Mouse (Mus musculus): Measurements from ENCODE around the gene Rragd. TPM values are rescaled to one million over a fixed set of nuclear protein-coding genes. Genes with fewer than 3 reads are reported as not detected.

The Rragd gene
- polyA plus RNA-seq, 1 experiment from 2014 or later, result 21.2 TPM

GRCm38 (mm10) chr4:33030264-33031194 is 47.7 kb downstream of the Rragd start:
- H3K4me1 ChIP-seq, result peaks cover 11% of the 10 kb centered on the region; the same call in 1 of the 2 replicates
- H3K9me3 ChIP-seq (replicated peaks), result no peaks in the 10 kb centered on the region; the same call in 1 of the 2 replicates
- H3K27ac ChIP-seq, result peak overlapping the region; percentile 96
- no peaks in the 10 kb centered on the region for H3K27me3 ChIP-seq (ENCODE audit: low read depth, poor library complexity, severe bottlenecking)
- peak; percentile 52 for DNase-seq (ENCODE audit: low spot score)
- peak overlapping the region; percentile 83 for H3K4me3 ChIP-seq
- WGBS, result 2% methylated on average over 55 of the region's 55 CpGs
- H3K36me3 ChIP-seq, result peaks cover 20% of the 10 kb centered on the region

DNA sequence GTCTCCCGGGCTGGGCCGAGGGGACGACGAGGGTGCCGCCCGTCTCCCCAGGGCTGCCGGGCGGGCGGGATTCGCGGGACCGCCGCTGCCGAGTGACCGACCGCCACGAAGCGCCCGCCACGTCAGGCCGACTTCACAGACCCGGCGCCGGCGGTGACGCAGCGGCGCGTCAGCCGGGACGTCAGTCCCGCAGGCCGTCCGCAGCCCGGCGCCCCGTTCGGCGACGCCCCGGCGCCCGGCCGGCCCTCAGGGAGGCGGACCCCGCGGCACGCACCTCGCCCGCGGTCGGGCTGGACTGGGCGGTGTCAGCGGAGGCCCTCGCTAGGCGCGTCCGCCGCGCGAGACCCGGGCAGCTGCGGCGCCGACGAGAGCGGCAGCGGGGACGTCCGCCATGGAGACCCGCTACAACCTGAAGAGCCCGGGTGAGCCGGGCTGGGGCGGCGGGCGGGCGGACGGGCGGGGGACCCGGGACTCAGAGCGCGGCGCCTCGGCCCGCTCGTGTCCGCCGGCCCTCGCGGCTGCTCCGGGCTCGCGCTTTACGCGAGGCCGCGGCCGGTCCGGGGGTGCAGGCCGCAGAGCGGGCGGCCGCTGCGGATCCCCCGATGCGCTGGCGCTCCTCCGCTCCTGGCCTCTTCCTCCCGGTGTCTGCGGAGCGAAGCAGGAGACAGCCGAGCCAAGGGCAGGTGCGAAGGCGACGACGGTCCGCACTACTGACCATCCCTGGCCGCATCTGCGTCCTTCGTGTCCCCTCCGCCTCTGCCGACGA is 48.5 kb downstream of the Rragd start, which contains the start of gene Ube2j1:
TSS of gene Ube2j1 (plus strand) at position 222 of the 766 bp plus-strand sequence.
- H3K4me3 ChIP-seq, result peak within 1 kb of the TSS; percentile 83
- DNase-seq (ENCODE audit: low spot score), result peak; percentile 88
- under 1% methylated on average over 123 of the region's 123 CpGs for WGBS
- H3K4me1 ChIP-seq, result peaks cover 11% of the 10 kb centered on the region; the same call in 1 of the 2 replicates
- H3K36me3 ChIP-seq, result peaks cover 28% of the 10 kb centered on the region
- peak within 1 kb of the TSS; percentile 96 for H3K27ac ChIP-seq
- no peaks in the 10 kb centered on the region for H3K27me3 ChIP-seq (ENCODE audit: low read depth, poor library complexity, severe bottlenecking)
- H3K9me3 ChIP-seq (replicated peaks), result no peaks in the 10 kb centered on the region; the same call in 1 of the 2 replicates

DNA sequence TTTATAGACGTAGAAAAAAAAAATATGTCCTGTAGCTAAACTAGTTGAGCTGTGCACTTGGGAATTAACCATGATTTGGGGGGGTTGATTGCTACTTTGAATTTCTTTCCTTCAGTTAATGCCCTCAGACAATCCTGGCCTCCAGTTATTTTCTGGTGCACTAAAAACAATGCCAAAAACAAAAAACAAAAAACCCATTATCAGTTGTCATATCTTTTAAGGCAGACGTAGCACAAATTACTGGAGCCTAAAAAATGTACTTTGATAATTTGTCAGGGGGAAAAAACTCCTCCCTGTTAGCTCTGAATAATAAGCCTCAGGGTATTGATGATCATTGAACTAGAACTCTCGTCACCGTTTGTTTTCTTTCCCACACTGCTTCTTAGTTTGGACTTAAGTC is 49.2 kb downstream of the Rragd start:
- Histone ChIP-seq H3K27me3 (ENCODE audit: low read depth, poor library complexity, severe bottlenecking) (no peaks in the 10 kb centered on the region), H3K36me3 (peaks cover 35% of the 10 kb centered on the region), H3K4me1 (peaks cover 11% of the 10 kb centered on the region; the same call in 1 of the 2 replicates), H3K9me3 (replicated peaks) (no peaks in the 10 kb centered on the region; the same call in 1 of the 2 replicates), H3K4me3 (peak overlapping the region; percentile 83), H3K27ac (peak overlapping the region; percentile 96)
- no peak for DNase-seq (ENCODE audit: low spot score)
- 35% methylated on average over 4 of the region's 4 CpGs for WGBS

GRCm38 (mm10) chr4:33033515-33033914 is 50.7 kb downstream of the Rragd start:
- DNase-seq (ENCODE audit: low spot score), result no peak
- no peaks in the 10 kb centered on the region for H3K27me3 ChIP-seq (ENCODE audit: low read depth, poor library complexity, severe bottlenecking)
- H3K36me3 ChIP-seq, result peaks cover 36% of the 10 kb centered on the region
- H3K4me3 ChIP-seq, result no peak overlapping the region
- H3K4me1 ChIP-seq, result peaks cover 11% of the 10 kb centered on the region; the same call in 1 of the 2 replicates
- no peaks in the 10 kb centered on the region; the same call in 1 of the 2 replicates for H3K9me3 ChIP-seq (replicated peaks)
- WGBS, result 82% methylated on average over 6 of the region's 6 CpGs
- no peak overlapping the region for H3K27ac ChIP-seq

- Histone ChIP-seq H3K36me3 (peaks cover 91% of the 10 kb centered on the region), H3K27ac (no peak overlapping the region), H3K4me3 (no peak overlapping the region), H3K27me3 (ENCODE audit: low read depth, poor library complexity, severe bottlenecking) (no peaks in the 10 kb centered on the region), H3K4me1 (no peaks in the 10 kb centered on the region), H3K9me3 (replicated peaks) (no peaks in the 10 kb centered on the region; the same call in 1 of the 2 replicates)
- 86% methylated on average over 4 of the region's 4 CpGs for WGBS
- DNase-seq (ENCODE audit: low spot score), result no peak
Measured at GRCm38 (mm10) chr4:33039826-33040225, 57.0 kb downstream of the Rragd start.

DNA sequence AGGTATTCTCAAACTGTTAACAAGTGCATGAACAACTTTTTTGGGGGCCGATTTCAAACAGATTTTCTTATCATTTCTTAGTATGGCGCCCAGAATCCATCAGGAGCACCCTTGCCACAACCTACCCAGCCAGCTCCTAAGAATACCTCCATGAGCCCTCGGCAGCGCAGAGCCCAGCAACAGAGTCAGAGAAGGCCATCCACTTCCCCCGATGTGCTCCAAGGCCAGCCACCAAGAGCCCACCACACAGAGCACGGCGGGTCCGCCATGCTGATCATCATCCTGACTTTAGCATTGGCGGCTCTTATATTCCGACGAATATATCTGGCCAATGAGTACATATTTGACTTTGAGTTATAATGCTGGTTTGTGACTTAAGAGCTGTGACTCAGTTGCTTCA is 66.8 kb downstream of the Rragd start:
- no peaks in the 10 kb centered on the region for H3K9me3 ChIP-seq (replicated peaks)
- no peak for DNase-seq (ENCODE audit: low spot score)
- H3K4me3 ChIP-seq, result no peak overlapping the region
- no peak overlapping the region for H3K27ac ChIP-seq
- WGBS, result 97% methylated on average over 11 of the region's 11 CpGs
- no peaks in the 10 kb centered on the region for H3K27me3 ChIP-seq (ENCODE audit: low read depth, poor library complexity, severe bottlenecking)
- H3K4me1 ChIP-seq, result no peaks in the 10 kb centered on the region
- H3K36me3 ChIP-seq, result peaks cover 83% of the 10 kb centered on the region

DNA sequence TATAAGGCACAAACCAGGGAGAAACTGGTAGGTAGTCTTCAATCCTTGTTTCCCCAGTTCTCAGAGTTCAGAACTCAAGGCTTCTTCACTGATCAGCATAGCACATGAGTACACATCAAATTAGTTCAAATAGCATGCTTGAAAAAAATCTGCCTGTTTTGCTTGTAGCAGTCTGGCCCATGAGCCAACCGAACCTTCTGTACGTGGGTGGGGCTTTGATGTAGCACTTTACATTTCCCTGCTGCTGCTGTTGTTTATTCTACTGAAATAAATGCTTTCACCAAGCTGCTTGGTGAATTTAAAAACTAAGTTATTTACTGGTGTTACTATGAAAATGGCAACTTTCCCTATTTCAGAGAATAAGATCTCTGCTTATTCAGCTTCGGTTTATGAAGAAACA is 69.2 kb downstream of the Rragd start:
- Histone ChIP-seq H3K27ac (no peak overlapping the region), H3K27me3 (ENCODE audit: low read depth, poor library complexity, severe bottlenecking) (no peaks in the 10 kb centered on the region), H3K4me1 (no peaks in the 10 kb centered on the region), H3K9me3 (replicated peaks) (no peaks in the 10 kb centered on the region), H3K36me3 (peaks cover 58% of the 10 kb centered on the region), H3K4me3 (no peak overlapping the region)
- DNase-seq (ENCODE audit: low spot score), result no peak
- WGBS, result 94% methylated on average over 3 of the region's 3 CpGs

GRCm38 (mm10) chr4:33052650-33053049 is 69.8 kb downstream of the Rragd start:
- H3K36me3 ChIP-seq, result peaks cover 52% of the 10 kb centered on the region
- DNase-seq (ENCODE audit: low spot score), result no peak
- H3K27ac ChIP-seq, result no peak overlapping the region
- no peak overlapping the region for H3K4me3 ChIP-seq
- no peaks in the 10 kb centered on the region for H3K4me1 ChIP-seq
- H3K9me3 ChIP-seq (replicated peaks), result no peaks in the 10 kb centered on the region
- H3K27me3 ChIP-seq (ENCODE audit: low read depth, poor library complexity, severe bottlenecking), result no peaks in the 10 kb centered on the region
- 90% methylated on average over 5 of the region's 5 CpGs for WGBS

GRCm38 (mm10) chr4:33054426-33054825 is 71.6 kb downstream of the Rragd start:
- no peaks in the 10 kb centered on the region for H3K9me3 ChIP-seq (replicated peaks)
- H3K4me3 ChIP-seq, result no peak overlapping the region
- no peak overlapping the region for H3K27ac ChIP-seq
- peaks cover 35% of the 10 kb centered on the region for H3K36me3 ChIP-seq
- H3K4me1 ChIP-seq, result 0 out of 2 replicates have a peak, but pooled peaks cover 3% of the 10 kb centered on the region
- DNase-seq (ENCODE audit: low spot score), result no peak
- H3K27me3 ChIP-seq (ENCODE audit: low read depth, poor library complexity, severe bottlenecking), result no peaks in the 10 kb centered on the region

- Histone ChIP-seq H3K9me3 (replicated peaks) (no peaks in the 10 kb centered on the region), H3K4me3 (no peak overlapping the region), H3K27me3 (ENCODE audit: low read depth, poor library complexity, severe bottlenecking) (no peaks in the 10 kb centered on the region), H3K36me3 (peaks cover 16% of the 10 kb centered on the region), H3K4me1 (peaks cover 6% of the 10 kb centered on the region; the same call in 1 of the 2 replicates), H3K27ac (no peak overlapping the region)
- DNase-seq (ENCODE audit: low spot score), result no peak
- 82% methylated on average over 1 of the region's 1 CpGs for WGBS
Measured at GRCm38 (mm10) chr4:33056317-33056716, 73.5 kb downstream of the Rragd start.

DNA sequence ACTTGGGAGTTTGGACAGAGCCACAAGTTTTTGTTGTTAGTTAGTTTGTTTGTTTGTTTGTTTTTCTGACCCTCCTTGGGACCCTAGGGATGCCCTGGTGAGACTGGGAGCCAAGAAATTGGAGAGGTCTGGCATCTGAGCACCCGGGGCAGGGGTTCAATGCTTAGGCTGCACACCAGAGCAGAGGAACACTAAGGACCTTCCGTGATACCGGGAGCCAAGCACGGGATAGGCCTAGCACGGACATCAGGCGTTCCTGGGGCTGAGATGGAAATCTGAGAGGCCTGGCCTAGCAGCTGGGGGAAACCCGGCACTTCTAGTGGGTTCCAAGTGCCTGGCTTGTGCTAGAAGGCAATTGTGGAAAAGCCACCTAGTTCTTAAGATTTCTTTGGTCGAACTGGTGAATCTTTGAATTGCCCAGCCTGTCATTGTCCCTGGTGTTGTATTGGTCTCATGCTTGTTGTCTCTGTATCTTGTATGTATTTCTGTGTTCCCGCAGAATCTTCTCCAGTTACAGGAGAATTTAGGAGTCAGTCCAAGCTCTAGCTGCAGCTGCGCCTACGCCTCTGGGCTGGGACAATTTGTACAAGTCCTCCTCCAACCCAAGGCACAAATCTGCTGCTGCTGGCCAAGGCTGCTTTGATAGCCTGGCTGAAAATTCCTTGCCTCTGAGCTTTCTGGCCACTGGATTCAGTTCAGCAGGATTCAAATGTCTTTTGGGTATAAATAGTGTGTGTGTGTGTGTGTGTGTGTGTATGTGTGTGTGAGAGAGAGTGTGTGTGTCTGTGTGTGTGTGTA is 75.3 kb downstream of the Rragd start:
- no peaks in the 10 kb centered on the region for H3K27me3 ChIP-seq (ENCODE audit: low read depth, poor library complexity, severe bottlenecking)
- DNase-seq (ENCODE audit: low spot score), result no peak
- peaks cover 7% of the 10 kb centered on the region; the same call in 1 of the 2 replicates for H3K4me1 ChIP-seq
- H3K9me3 ChIP-seq (replicated peaks), result no peaks in the 10 kb centered on the region
- H3K27ac ChIP-seq, result no peak overlapping the region
- H3K36me3 ChIP-seq, result no peaks in the 10 kb centered on the region
- WGBS, result 73% methylated on average over 11 of the region's 11 CpGs
- H3K4me3 ChIP-seq, result no peak overlapping the region

DNA sequence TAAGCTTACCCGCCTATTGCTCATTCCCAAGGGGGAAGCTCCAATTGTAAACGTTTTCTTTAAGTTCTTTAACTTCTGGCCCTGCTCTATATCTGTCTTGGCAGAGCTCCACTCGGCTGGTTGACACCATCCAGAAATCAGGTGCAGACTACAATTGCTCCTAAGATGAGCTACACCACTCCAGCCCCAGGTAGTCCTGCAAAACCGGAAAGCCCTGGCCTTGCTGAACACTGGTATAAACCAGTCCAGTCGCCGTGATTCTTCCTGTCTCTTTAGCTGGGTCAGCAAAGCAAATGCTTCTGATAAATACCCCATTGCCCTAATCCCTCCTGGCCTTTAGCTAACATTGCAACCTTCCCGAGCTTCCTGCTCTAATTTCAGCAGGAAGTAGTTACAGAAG is 78.3 kb downstream of the Rragd start:
- no peaks in the 10 kb centered on the region for H3K27me3 ChIP-seq (ENCODE audit: low read depth, poor library complexity, severe bottlenecking)
- DNase-seq (ENCODE audit: low spot score), result no peak
- no peak overlapping the region for H3K4me3 ChIP-seq
- no peak overlapping the region for H3K27ac ChIP-seq
- H3K4me1 ChIP-seq, result peaks cover 7% of the 10 kb centered on the region; the same call in 1 of the 2 replicates
- no peaks in the 10 kb centered on the region for H3K9me3 ChIP-seq (replicated peaks)
- no peaks in the 10 kb centered on the region for H3K36me3 ChIP-seq
- WGBS, result 47% methylated on average over 7 of the region's 7 CpGs

Data from limb, embryonic 10.5 days (tissue).